Mouse (Mus musculus): ENCODE results near the gene Grhl1. TPM values are rescaled to one million over a fixed set of nuclear protein-coding genes. Genes with fewer than 3 reads are reported as not detected.
A peak's percentile ranks its signal among the peaks of the same experiment; 100 is the strongest.

The Grhl1 gene
- polyA plus RNA-seq, 1 experiment from 2014 or later, result 0.54 TPM

- peaks cover 20% of the 10 kb centered on the region for H3K27me3 ChIP-seq
- WGBS, result 72% methylated on average over 3 of the region's 3 CpGs
- H3K4me3 ChIP-seq, result no peak overlapping the region
- H3K4me1 ChIP-seq, result 0 out of 2 replicates have a peak, but pooled peaks cover 4% of the 10 kb centered on the region
- no peaks in the 10 kb centered on the region for H3K36me3 ChIP-seq (ENCODE audit: poor library complexity, severe bottlenecking)
- no peak for ATAC-seq
- no peaks in the 10 kb centered on the region for H3K9me3 ChIP-seq (replicated peaks)
- no peak overlapping the region for H3K4me2 ChIP-seq
- no peak overlapping the region for H3K9ac ChIP-seq
- H3K27ac ChIP-seq, result no peak overlapping the region
Observed at GRCm38 (mm10) chr12:24567606-24568005, 4.5 kb upstream of the Grhl1 start.

DNA sequence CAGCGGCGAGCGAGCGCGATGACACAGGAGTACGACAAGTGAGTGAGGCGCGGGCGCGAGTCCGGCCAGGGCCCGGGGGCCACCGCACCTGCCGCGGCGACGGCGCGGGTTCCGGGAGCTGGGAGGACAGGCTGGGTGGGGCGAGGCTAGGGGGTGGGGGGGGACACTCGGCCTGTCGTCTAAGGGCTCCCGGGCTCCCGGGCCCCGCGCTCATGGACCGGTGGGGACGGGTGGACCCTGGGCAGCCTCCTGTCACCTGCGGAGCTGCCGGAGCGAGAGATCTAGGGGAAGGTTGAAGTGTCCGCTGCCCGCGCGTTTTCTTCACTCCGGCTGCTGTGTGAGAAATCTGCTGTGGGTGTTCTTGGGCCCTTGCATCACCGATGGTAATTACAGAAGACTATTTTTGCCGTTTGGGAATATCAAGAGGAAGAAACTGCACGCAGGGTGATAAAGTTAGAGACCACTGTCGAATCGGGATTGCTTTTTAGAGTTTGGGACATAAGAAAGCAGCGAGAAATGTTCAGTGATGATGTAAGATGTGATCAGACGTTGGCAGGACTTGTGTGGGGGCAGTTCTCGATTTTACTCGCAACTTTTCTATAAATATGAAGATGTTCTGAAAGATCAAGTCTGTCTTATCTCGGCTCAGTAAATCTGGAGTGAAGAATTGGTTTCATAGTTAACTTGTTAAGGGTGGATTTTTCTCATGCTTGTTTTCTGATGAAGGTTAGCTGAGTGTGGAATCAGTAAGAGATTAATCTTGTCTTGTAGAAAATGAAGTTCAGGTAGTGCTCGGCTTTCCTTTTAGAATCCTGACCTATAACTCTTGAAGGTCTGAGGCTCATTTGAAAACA is 565 bp downstream of the Grhl1 start:
- 0 out of 2 replicates have a peak, but pooled peaks cover 4% of the 10 kb centered on the region for H3K4me1 ChIP-seq
- H3K27ac ChIP-seq, result no peak overlapping the region
- no peaks in the 10 kb centered on the region for H3K9me3 ChIP-seq (replicated peaks)
- peak overlapping the region; percentile 61 for H3K4me3 ChIP-seq
- H3K9ac ChIP-seq, result peak overlapping the region; percentile 59
- peaks cover 40% of the 10 kb centered on the region for H3K27me3 ChIP-seq
- peak; percentile 61 for ATAC-seq
- peak overlapping the region; percentile 68 for H3K4me2 ChIP-seq
- WGBS, result 5% methylated on average over 45 of the region's 48 CpGs
- H3K36me3 ChIP-seq (ENCODE audit: poor library complexity, severe bottlenecking), result no peaks in the 10 kb centered on the region

DNA sequence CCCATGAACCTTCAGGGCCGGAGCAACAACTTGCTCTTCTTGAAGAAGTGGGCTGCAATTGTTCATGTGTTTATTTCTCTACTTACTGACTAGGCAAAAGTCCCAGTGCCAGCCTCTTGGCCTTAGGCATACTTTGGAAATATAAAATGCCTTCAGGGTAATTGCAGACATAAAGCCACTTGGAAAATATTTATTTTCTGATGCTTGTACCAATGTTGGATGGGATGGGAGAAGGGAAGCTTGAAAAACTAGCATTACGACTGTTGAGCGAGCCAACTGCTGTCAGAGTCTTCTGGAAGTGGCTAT is 1.1 kb downstream of the Grhl1 start:
- no peak overlapping the region for H3K4me2 ChIP-seq
- ATAC-seq, result no peak
- no peaks in the 10 kb centered on the region for H3K9me3 ChIP-seq (replicated peaks)
- 62% methylated on average over 3 of the region's 3 CpGs for WGBS
- H3K27ac ChIP-seq, result no peak overlapping the region
- no peak overlapping the region for H3K9ac ChIP-seq
- no peak overlapping the region for H3K4me3 ChIP-seq
- peaks cover 40% of the 10 kb centered on the region for H3K27me3 ChIP-seq
- H3K4me1 ChIP-seq, result 0 out of 2 replicates have a peak, but pooled peaks cover 4% of the 10 kb centered on the region
- no peaks in the 10 kb centered on the region for H3K36me3 ChIP-seq (ENCODE audit: poor library complexity, severe bottlenecking)

- Histone ChIP-seq H3K4me1 (0 out of 2 replicates have a peak, but pooled peaks cover 4% of the 10 kb centered on the region), H3K9me3 (replicated peaks) (no peaks in the 10 kb centered on the region), H3K27ac (no peak overlapping the region), H3K4me3 (no peak overlapping the region), H3K4me2 (no peak overlapping the region), H3K36me3 (ENCODE audit: poor library complexity, severe bottlenecking) (no peaks in the 10 kb centered on the region), H3K27me3 (peaks cover 39% of the 10 kb centered on the region), H3K9ac (no peak overlapping the region)
- 56% methylated on average over 7 of the region's 7 CpGs for WGBS
- ATAC-seq, result no peak
Observed at GRCm38 (mm10) chr12:24574870-24575269, 2.8 kb downstream of the Grhl1 start.

DNA sequence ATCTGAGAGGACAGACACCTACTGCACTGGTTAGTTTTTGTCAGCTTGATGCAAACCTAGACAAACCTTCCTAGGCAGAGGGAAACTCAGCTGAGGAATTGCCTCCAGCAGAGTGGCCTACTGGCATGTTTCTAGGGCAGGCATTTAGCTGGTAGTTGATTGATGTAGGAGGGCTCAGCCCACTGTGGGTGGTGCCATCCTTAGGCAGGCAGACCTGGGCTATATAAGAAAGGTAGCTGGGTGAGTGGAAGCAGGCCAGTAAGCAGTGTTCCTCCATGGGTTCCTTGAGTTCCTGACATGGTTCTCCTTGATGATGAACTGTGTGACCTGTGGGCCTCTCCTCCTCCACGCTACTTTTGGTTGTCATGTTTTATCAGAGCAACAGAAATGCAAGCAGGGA is 8.4 kb downstream of the Grhl1 start:
- Histone ChIP-seq H3K4me1 (no peaks in the 10 kb centered on the region), H3K4me2 (no peak overlapping the region), H3K9ac (no peak overlapping the region), H3K9me3 (replicated peaks) (no peaks in the 10 kb centered on the region), H3K27ac (no peak overlapping the region), H3K4me3 (no peak overlapping the region), H3K27me3 (no peaks in the 10 kb centered on the region), H3K36me3 (ENCODE audit: poor library complexity, severe bottlenecking) (no peaks in the 10 kb centered on the region)
- whole genome bisulfite sequencing, result 90% methylated on average over 1 of the region's 1 CpGs
- no peak for ATAC-seq

- no peak overlapping the region for H3K9ac ChIP-seq
- no peak overlapping the region for H3K4me3 ChIP-seq
- H3K4me1 ChIP-seq, result no peaks in the 10 kb centered on the region
- H3K27me3 ChIP-seq, result no peaks in the 10 kb centered on the region
- no peaks in the 10 kb centered on the region for H3K9me3 ChIP-seq (replicated peaks)
- 79% methylated on average over 14 of the region's 14 CpGs for WGBS
- H3K36me3 ChIP-seq (ENCODE audit: poor library complexity, severe bottlenecking), result no peaks in the 10 kb centered on the region
- H3K27ac ChIP-seq, result no peak overlapping the region
- no peak for ATAC-seq
- no peak overlapping the region for H3K4me2 ChIP-seq
Observed at GRCm38 (mm10) chr12:24580996-24581683, 9.1 kb downstream of the Grhl1 start.

GRCm38 (mm10) chr12:24583653-24584052 is 11.6 kb downstream of the Grhl1 start:
- no peak for ATAC-seq
- no peaks in the 10 kb centered on the region for H3K27me3 ChIP-seq
- H3K27ac ChIP-seq, result no peak overlapping the region
- H3K36me3 ChIP-seq (ENCODE audit: poor library complexity, severe bottlenecking), result no peaks in the 10 kb centered on the region
- 87% methylated on average over 3 of the region's 3 CpGs for WGBS
- no peaks in the 10 kb centered on the region for H3K9me3 ChIP-seq (replicated peaks)
- H3K9ac ChIP-seq, result no peak overlapping the region
- H3K4me3 ChIP-seq, result no peak overlapping the region
- no peaks in the 10 kb centered on the region for H3K4me1 ChIP-seq
- no peak overlapping the region for H3K4me2 ChIP-seq

GRCm38 (mm10) chr12:24584835-24585234 is 12.8 kb downstream of the Grhl1 start:
- no peak overlapping the region for H3K27ac ChIP-seq
- H3K9me3 ChIP-seq (replicated peaks), result no peaks in the 10 kb centered on the region
- no peak overlapping the region for H3K4me2 ChIP-seq
- WGBS, result 87% methylated on average over 8 of the region's 8 CpGs
- no peaks in the 10 kb centered on the region for H3K36me3 ChIP-seq (ENCODE audit: poor library complexity, severe bottlenecking)
- no peak overlapping the region for H3K4me3 ChIP-seq
- no peak for ATAC-seq
- H3K4me1 ChIP-seq, result no peaks in the 10 kb centered on the region
- no peaks in the 10 kb centered on the region for H3K27me3 ChIP-seq
- H3K9ac ChIP-seq, result no peak overlapping the region

- Histone ChIP-seq H3K36me3 (ENCODE audit: poor library complexity, severe bottlenecking) (no peaks in the 10 kb centered on the region), H3K9me3 (replicated peaks) (no peaks in the 10 kb centered on the region), H3K9ac (no peak overlapping the region), H3K27me3 (no peaks in the 10 kb centered on the region), H3K4me1 (no peaks in the 10 kb centered on the region), H3K4me2 (no peak overlapping the region), H3K27ac (no peak overlapping the region), H3K4me3 (no peak overlapping the region)
- ATAC-seq, result no peak
- 74% methylated on average over 7 of the region's 7 CpGs for WGBS
Observed at GRCm38 (mm10) chr12:24586193-24586592, 14.1 kb downstream of the Grhl1 start.

GRCm38 (mm10) chr12:24590371-24590770 is 18.3 kb downstream of the Grhl1 start:
- H3K9me3 ChIP-seq (replicated peaks), result no peaks in the 10 kb centered on the region
- no peaks in the 10 kb centered on the region for H3K27me3 ChIP-seq
- H3K36me3 ChIP-seq (ENCODE audit: poor library complexity, severe bottlenecking), result no peaks in the 10 kb centered on the region
- no peak overlapping the region for H3K4me2 ChIP-seq
- 81% methylated on average over 7 of the region's 7 CpGs for WGBS
- no peak overlapping the region for H3K27ac ChIP-seq
- peaks cover 4% of the 10 kb centered on the region; the same call in 1 of the 2 replicates for H3K4me1 ChIP-seq
- no peak overlapping the region for H3K9ac ChIP-seq
- no peak overlapping the region for H3K4me3 ChIP-seq
- no peak for ATAC-seq

DNA sequence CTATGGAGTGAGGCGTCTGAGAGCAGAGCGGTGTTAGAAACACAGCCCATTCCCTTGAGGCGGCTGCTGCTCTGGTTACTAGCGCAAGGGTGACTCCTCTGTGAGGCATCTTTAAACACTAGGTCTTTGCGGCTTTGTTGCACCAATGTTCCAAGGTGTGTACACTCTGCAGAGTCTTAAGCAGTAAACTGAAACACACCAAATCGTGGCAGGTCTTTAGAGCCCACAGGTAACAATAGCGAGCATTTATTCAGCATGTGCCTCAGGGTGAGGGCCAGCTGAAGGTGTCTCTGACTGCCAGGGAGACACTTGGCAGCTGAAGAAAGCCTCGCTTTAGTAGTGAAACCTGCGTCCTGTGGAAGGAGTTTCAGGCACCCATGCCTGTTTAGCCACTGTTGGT is 20.0 kb downstream of the Grhl1 start:
- no peaks in the 10 kb centered on the region for H3K27me3 ChIP-seq
- no peak overlapping the region for H3K4me3 ChIP-seq
- H3K4me1 ChIP-seq, result peaks cover 4% of the 10 kb centered on the region; the same call in 1 of the 2 replicates
- ATAC-seq, result no peak
- no peak overlapping the region for H3K27ac ChIP-seq
- no peak overlapping the region for H3K4me2 ChIP-seq
- no peak overlapping the region for H3K9ac ChIP-seq
- H3K9me3 ChIP-seq (replicated peaks), result no peaks in the 10 kb centered on the region
- 82% methylated on average over 9 of the region's 9 CpGs for WGBS
- H3K36me3 ChIP-seq (ENCODE audit: poor library complexity, severe bottlenecking), result no peaks in the 10 kb centered on the region

DNA sequence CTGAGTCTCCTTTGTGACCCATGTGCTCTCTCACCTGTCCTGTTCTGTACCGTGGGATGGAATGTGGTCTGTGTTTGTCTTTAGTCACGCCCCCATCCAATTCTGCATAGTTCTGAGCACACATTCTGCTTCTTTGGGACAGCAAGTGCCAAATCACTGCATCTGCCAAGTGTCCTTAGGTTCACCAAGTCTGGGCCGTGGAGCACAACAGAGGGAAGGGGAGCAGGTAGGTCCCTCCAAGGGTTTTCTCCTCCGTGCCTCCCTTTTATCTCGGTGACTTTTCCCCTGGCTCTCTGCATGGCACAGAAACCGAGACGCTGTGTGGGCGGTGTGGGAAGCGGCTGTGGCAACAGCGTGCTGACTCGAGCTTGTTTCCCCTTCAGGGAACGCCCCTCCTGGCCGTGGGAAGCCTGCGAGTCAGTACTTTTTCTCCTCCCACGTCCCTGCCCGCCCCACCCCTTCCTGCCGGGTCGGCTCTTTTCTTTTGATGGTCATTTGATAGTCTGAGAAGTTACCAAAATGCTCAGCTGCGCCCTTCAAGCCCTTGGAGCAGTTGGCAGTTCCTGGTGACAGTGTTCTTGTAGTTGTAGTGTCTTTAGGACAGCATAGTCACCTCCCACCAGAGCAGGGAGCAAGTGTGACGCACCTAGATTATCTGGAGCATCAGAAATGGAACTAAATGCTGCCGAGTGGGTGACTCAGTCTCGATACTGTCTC is 21.0 kb downstream of the Grhl1 start:
- Histone ChIP-seq H3K27ac (no peak overlapping the region), H3K9ac (no peak overlapping the region), H3K27me3 (no peaks in the 10 kb centered on the region), H3K36me3 (ENCODE audit: poor library complexity, severe bottlenecking) (no peaks in the 10 kb centered on the region), H3K4me1 (peaks cover 4% of the 10 kb centered on the region; the same call in 1 of the 2 replicates), H3K4me2 (peak overlapping the region; percentile 32), H3K9me3 (replicated peaks) (no peaks in the 10 kb centered on the region), H3K4me3 (no peak overlapping the region)
- ATAC-seq, result no peak
- WGBS, result 25% methylated on average over 22 of the region's 22 CpGs
